Mouse (Mus musculus) forebrain, embryonic 11.5 days (tissue): ENCODE measurements around the gene Setdb1. TPM values are rescaled to one million over a fixed set of nuclear protein-coding genes. Genes with fewer than 3 reads are reported as not detected.

ENCODE experiments used
- ATAC-seq: fragments of 200-750 bp; cut with Nextera tagmentation; replicated peaks from 2 replicates; pipeline ENCODE4 v1.8.0; 2017; ENCODE audit warnings: moderate TSS enrichment; ENCODE audit not compliant: low FRiP score
- DNase-seq: peaks from one replicate; pipeline ENCODE4 v3.0.0-alpha.2; 2017; ENCODE audit warnings: low spot score
- H3K27ac ChIP-seq: fragments of 300-500 bp; sonication (generic); 2 replicates; pipeline ENCODE4 v1.5.1; 2014; ENCODE audit warnings: low read depth, low read length
- H3K27me3 ChIP-seq: fragments of 300-500 bp; sonication (generic); 2 replicates; pipeline ENCODE4 v1.6.1; 2014; ENCODE audit warnings: mild to moderate bottlenecking, low read length, mixed read lengths; ENCODE audit not compliant: control insufficient read depth, insufficient read depth
- H3K36me3 ChIP-seq: fragments of 300-500 bp; sonication (generic); 2 replicates; pipeline ENCODE4 v1.6.1; 2014; ENCODE audit warnings: mild to moderate bottlenecking, low read length, moderate library complexity, mixed read lengths; ENCODE audit not compliant: control insufficient read depth, insufficient read depth
- H3K4me1 ChIP-seq: fragments of 300-500 bp; sonication (generic); replicated peaks from 2 replicates; pipeline ENCODE4 v1.6.1; 2014; ENCODE audit warnings: low read length, mixed read lengths; ENCODE audit not compliant: control insufficient read depth, insufficient read depth
- H3K4me2 ChIP-seq: fragments of 300-500 bp; sonication (generic); 2 replicates; pipeline ENCODE4 v1.6.1; 2014; ENCODE audit warnings: low read depth, mild to moderate bottlenecking, low read length, moderate library complexity, mixed read lengths; ENCODE audit not compliant: severe bottlenecking
- H3K4me3 ChIP-seq: fragments of 300-500 bp; sonication (generic); 2 replicates; pipeline ENCODE4 v1.5.1; 2014; ENCODE audit warnings: low read depth, low read length
- H3K9ac ChIP-seq: fragments of 300-500 bp; sonication (generic); 2 replicates; pipeline ENCODE4 v1.6.1; 2014; ENCODE audit warnings: low read length
- H3K9me3 ChIP-seq: fragments of 300-500 bp; sonication (generic); 2 replicates; pipeline ENCODE4 v1.6.1; 2016; ENCODE audit warnings: low read length, mixed read lengths; ENCODE audit not compliant: control insufficient read depth
- WGBS: fragments of 180-500 bp; shearing (Covaris S2); extraction: QIAGEN DNeasy Blood & Tissue Kit; methylation state at CpG from one replicate; pipeline ENCODE4 v1.1.7; 2014; 5-methylcytosine and 5-hydroxymethylcytosine counted together
- polyA plus RNA-seq: library from polyadenylated mRNA; unstranded; fragments of >200 nt; fragmentation: Nextera tagmentation; extraction: Ambion mirVana; gene quantifications from 2 replicates; pipeline ENCODE4 v1.2.1, GENCODE M21; 2014

Gene Setdb1
- polyA plus RNA-seq, 1 experiment from 2014 or later: 76.7 TPM

DNA sequence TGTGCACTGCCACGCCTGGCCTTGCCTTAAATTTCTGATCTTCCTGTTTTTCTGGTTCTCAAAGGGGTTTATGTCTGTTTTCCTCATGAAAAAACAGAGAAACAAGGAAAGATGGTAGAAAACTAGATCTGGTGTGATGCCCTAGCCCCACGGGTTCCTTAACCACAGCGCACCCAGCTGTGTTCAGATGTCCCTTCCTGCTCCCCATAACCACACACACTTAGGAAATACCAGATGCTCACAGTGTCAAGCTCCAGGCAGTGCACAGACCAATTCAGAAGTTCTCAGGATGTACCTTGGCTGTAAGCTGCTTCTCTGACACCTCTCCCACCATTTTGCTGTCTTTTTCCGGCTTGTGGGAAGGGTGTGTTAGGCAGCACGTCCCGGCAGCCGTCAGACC is 62.7 kb downstream of the Setdb1 start:
- no peak overlapping the region for H3K9ac ChIP-seq
- 88% methylated on average over 7 of the region's 7 CpGs for WGBS
- no peaks in the 10 kb centered on the region; the same call in 1 of the 2 replicates for H3K36me3 ChIP-seq
- DNase-seq: no peak
- no peak overlapping the region for H3K4me3 ChIP-seq
- H3K9me3 ChIP-seq: no peaks in the 10 kb centered on the region
- no peak for ATAC-seq
- H3K27me3 ChIP-seq: no peaks in the 10 kb centered on the region
- no peaks in the 10 kb centered on the region for H3K4me1 ChIP-seq
- no peak overlapping the region for H3K27ac ChIP-seq
- H3K4me2 ChIP-seq: no peak overlapping the region

DNA sequence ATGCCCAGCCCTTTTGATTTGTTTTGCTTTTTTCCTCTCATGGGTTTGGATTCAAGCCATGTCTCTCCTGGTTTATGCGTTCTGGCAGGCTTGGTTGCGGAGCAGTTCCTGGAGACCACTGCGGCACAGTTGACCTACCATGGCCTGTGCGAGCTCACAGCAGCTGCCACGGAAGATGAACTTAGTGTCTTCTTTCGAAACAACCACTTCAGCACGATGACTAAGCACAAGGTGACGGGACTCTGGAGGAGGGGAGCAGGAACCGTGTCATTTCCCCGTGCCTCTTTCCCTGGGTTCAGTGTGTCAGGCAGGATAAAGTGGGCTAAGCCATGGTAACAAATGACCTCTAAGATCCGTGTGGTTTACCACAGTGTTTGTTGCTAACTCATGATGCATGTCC is 63.5 kb downstream of the Setdb1 start:
- Histone ChIP-seq H3K36me3 (no peaks in the 10 kb centered on the region; the same call in 1 of the 2 replicates), H3K9ac (no peak overlapping the region), H3K27ac (no peak overlapping the region), H3K4me3 (no peak overlapping the region), H3K27me3 (no peaks in the 10 kb centered on the region), H3K4me1 (no peaks in the 10 kb centered on the region), H3K9me3 (no peaks in the 10 kb centered on the region), H3K4me2 (no peak overlapping the region)
- WGBS: 90% methylated on average over 11 of the region's 11 CpGs
- no peak for DNase-seq
- no peak for ATAC-seq

DNA sequence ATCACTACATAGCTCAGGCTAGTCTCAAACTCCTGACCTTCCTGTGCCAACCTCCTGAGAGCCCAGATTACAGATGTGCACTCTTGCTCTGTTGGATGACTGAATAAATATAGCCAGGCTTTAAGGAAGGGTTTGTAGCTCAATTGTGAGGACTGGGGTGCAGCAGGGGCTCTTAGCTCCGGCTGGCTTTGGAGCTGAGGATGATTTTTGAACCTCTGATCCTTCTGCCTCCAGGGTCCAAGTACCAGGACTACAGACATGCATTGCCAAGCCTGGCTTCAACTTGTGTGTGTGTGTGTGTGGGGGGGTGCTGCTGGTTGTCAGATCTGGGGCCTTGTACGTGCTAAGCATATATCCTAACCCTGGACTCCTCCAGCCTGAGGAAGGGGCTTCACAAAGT is 64.1 kb downstream of the Setdb1 start:
- WGBS: 88% methylated on average over 2 of the region's 2 CpGs
- H3K36me3 ChIP-seq: no peaks in the 10 kb centered on the region; the same call in 1 of the 2 replicates
- no peak for ATAC-seq
- H3K4me3 ChIP-seq: no peak overlapping the region
- no peaks in the 10 kb centered on the region for H3K4me1 ChIP-seq
- H3K27ac ChIP-seq: no peak overlapping the region
- no peak for DNase-seq
- H3K27me3 ChIP-seq: no peaks in the 10 kb centered on the region
- no peak overlapping the region for H3K9ac ChIP-seq
- no peak overlapping the region for H3K4me2 ChIP-seq
- H3K9me3 ChIP-seq: no peaks in the 10 kb centered on the region

DNA sequence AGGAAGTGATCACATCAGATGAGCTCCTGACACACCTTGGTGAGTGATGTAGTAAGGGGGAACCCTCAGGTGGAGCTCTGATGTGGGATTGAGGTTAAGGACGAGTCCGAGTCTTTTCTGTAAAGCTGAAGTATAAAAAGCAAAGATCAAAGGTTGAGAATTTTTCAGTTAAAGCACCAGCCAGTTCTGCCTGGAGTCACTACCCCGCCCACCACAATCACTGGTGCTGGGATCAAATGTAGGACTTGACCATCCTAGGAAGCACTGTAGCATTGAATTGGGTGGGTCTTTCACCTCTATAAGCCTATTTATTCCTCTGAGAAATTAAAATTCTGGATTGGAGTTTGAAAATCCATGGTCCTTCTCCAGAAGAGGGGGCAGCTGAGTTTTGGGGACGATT is 66.0 kb downstream of the Setdb1 start:
- no peak overlapping the region for H3K4me3 ChIP-seq
- H3K4me2 ChIP-seq: no peak overlapping the region
- H3K9ac ChIP-seq: no peak overlapping the region
- no peaks in the 10 kb centered on the region for H3K9me3 ChIP-seq
- H3K36me3 ChIP-seq: no peaks in the 10 kb centered on the region; the same call in 1 of the 2 replicates
- H3K27me3 ChIP-seq: no peaks in the 10 kb centered on the region
- DNase-seq (no peak), ATAC-seq (no peak)
- 91% methylated on average over 4 of the region's 4 CpGs for WGBS
- H3K4me1 ChIP-seq: no peaks in the 10 kb centered on the region
- H3K27ac ChIP-seq: no peak overlapping the region

DNA sequence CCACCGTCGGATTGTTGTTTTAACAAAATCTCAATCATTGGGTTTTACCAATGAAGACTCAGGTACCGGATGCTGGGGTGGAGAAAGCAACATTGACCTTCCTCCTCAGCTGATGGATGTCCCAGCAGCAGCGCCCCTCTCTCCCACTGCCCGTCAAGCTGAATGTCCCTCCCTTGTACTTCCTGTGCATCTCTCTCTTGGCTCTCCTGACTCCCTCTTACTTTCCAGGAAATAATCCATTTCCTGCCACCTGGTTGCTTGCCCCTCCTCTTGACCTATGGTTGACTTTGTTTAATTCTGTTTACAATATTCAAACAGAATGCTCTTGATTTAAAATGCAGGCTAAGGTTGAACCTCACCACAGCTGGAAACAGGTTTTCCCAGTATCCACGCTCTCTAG is 66.8 kb downstream of the Setdb1 start:
- DNase-seq (no peak), ATAC-seq (no peak)
- Histone ChIP-seq H3K9me3 (no peaks in the 10 kb centered on the region), H3K4me1 (no peaks in the 10 kb centered on the region), H3K36me3 (no peaks in the 10 kb centered on the region; the same call in 1 of the 2 replicates), H3K4me3 (no peak overlapping the region), H3K4me2 (no peak overlapping the region), H3K27ac (no peak overlapping the region), H3K9ac (no peak overlapping the region), H3K27me3 (no peaks in the 10 kb centered on the region)
- WGBS: 79% methylated on average over 6 of the region's 6 CpGs

DNA sequence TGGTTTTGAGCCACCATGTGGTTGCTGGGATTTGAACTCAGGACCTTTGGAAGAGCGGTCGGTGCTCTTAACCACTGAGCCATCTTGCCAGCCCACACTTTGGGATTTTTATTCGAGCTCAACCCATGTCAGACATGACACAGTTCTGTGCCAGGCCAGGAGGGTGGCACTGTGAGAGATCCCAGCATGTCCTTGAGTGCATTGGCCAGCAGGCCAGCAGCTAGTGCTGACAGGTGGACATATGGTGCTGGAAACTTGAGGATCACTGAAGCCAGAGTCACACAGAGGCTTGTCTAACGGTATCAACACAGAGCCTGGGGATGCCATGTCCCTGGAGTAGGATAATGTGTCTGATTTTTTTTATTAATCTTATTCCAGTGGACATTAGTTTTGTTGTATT is 67.6 kb downstream of the Setdb1 start:
- Histone ChIP-seq H3K4me2 (no peak overlapping the region), H3K27ac (no peak overlapping the region), H3K4me3 (no peak overlapping the region), H3K36me3 (no peaks in the 10 kb centered on the region; the same call in 1 of the 2 replicates), H3K9ac (no peak overlapping the region), H3K9me3 (no peaks in the 10 kb centered on the region), H3K27me3 (no peaks in the 10 kb centered on the region), H3K4me1 (no peaks in the 10 kb centered on the region)
- ATAC-seq: no peak
- WGBS: 93% methylated on average over 4 of the region's 4 CpGs
- no peak for DNase-seq

DNA sequence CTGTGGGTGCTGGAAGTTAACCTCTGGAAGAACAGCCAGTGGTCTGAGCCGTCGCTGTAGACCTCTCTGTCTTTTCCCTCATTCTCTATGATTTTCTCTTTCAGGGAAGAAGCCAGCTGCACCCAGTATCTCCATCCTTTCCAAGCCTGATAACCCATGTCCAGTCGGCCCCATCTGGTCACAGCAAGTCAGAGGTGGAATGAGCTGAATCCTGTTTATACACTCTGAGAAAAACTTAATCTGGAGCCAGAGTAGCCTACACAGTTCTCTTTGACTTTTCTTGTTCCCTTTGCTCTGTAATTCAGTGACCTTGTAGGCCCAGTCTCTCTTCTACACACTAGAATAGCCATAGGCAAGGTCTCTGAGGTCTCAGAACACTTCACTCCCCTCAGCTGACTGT is 69.5 kb downstream of the Setdb1 start:
- H3K4me3 ChIP-seq: no peak overlapping the region
- 92% methylated on average over 3 of the region's 3 CpGs for WGBS
- DNase-seq (no peak), ATAC-seq (no peak)
- no peaks in the 10 kb centered on the region for H3K36me3 ChIP-seq
- H3K4me1 ChIP-seq: peaks cover 6% of the 10 kb centered on the region
- no peaks in the 10 kb centered on the region for H3K9me3 ChIP-seq
- no peak overlapping the region for H3K27ac ChIP-seq
- H3K4me2 ChIP-seq: no peak overlapping the region
- H3K9ac ChIP-seq: no peak overlapping the region
- H3K27me3 ChIP-seq: no peaks in the 10 kb centered on the region

DNA sequence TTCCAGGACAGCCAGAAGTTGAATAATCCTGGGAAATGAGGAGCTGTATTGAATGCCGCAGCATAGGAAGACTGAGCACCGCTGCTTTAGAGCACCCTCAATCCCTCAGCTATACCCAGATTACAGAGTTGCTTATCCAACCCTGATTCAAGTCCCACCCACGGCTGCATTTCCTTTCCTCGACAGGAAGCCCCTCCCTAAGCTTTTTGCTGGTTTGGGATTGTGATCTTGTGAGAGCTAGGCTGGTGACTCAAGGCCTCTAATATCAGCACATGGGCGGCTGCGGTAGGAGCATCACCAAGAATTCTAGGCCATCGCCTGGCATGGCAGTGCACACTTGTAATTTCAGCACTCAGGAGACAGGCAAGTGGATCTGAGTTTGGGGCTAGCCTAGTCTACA is 70.5 kb downstream of the Setdb1 start:
- H3K9ac ChIP-seq: no peak overlapping the region
- H3K27ac ChIP-seq: no peak overlapping the region
- DNase-seq (no peak), ATAC-seq (no peak)
- no peaks in the 10 kb centered on the region for H3K27me3 ChIP-seq
- H3K4me3 ChIP-seq: no peak overlapping the region
- 87% methylated on average over 7 of the region's 7 CpGs for WGBS
- no peaks in the 10 kb centered on the region for H3K36me3 ChIP-seq
- H3K4me2 ChIP-seq: no peak overlapping the region
- H3K9me3 ChIP-seq: no peaks in the 10 kb centered on the region
- peaks cover 6% of the 10 kb centered on the region for H3K4me1 ChIP-seq

DNA sequence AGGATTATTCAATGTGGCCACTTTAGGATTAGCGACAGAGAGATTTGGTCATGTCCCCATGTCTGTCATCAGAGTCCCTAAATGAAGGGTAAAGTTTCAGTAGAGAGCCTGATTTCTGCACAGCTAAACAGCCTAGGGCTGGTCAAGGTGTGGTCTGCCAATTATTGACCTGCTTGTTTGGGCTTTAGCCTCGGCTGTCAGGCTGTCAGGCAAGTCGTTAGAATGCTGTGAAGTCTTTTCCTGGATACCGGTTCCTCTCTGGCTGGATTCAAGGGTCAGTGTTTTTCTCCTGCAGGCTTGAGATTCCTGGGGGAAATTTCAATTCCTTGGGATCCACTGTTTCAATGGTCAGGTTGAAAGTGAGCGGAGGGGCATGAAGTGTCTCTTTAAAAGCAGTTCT is 71.0 kb downstream of the Setdb1 start:
- ATAC-seq (no peak), DNase-seq (no peak)
- peaks cover 6% of the 10 kb centered on the region for H3K4me1 ChIP-seq
- H3K4me3 ChIP-seq: no peak overlapping the region
- H3K4me2 ChIP-seq: no peak overlapping the region
- H3K9me3 ChIP-seq: no peaks in the 10 kb centered on the region
- H3K9ac ChIP-seq: no peak overlapping the region
- 74% methylated on average over 5 of the region's 5 CpGs for WGBS
- no peaks in the 10 kb centered on the region for H3K36me3 ChIP-seq
- no peak overlapping the region for H3K27ac ChIP-seq
- no peaks in the 10 kb centered on the region for H3K27me3 ChIP-seq
